Mouse (Mus musculus) cerebellum, postnatal 25 days (tissue): ENCODE data around the gene Cisd3.
"Not testable (repeated sequence)": the region's sequence is repeated elsewhere in the genome, so short reads cannot be mapped to it uniquely, and the experiment has no call there.

Experiments
- DNase-seq, 2 experiments: peaks; one replicate each; pipeline ENCODE4 v3.0.0; 2021; ENCODE audit warnings: mixed read lengths in 2 of 2

The Cisd3 gene

GRCm38 (mm10) chr11:97714356-97714755 is 28.7 kb downstream of the Cisd3 start:
- DNase-seq = no peak

- DNase-seq = peak in 1 of 2 experiments; percentile 35
These were observed 29.4 kb downstream of the Cisd3 start for GRCm38 (mm10) chr11:97714784-97715760.

GRCm38 (mm10) chr11:97716021-97716420 is 30.4 kb downstream of the Cisd3 start:
- no peak for DNase-seq

- DNase-seq = no peak
These were observed 32.0 kb downstream of the Cisd3 start for GRCm38 (mm10) chr11:97717369-97718280.

GRCm38 (mm10) chr11:97718281-97718860 is 32.7 kb downstream of the Cisd3 start:
- no peak for DNase-seq

GRCm38 (mm10) chr11:97719041-97719440 is 33.4 kb downstream of the Cisd3 start:
- no peak for DNase-seq

GRCm38 (mm10) chr11:97721338-97721737 is 35.7 kb downstream of the Cisd3 start:
- DNase-seq = no peak

GRCm38 (mm10) chr11:97723709-97724108 is 38.1 kb downstream of the Cisd3 start:
- no peak for DNase-seq

GRCm38 (mm10) chr11:97728311-97728710 is 42.7 kb downstream of the Cisd3 start:
- no peak for DNase-seq

GRCm38 (mm10) chr11:97728730-97729129 is 43.1 kb downstream of the Cisd3 start:
- no peak for DNase-seq

- no peak for DNase-seq
These were observed 48.1 kb downstream of the Cisd3 start for GRCm38 (mm10) chr11:97733689-97734088.

GRCm38 (mm10) chr11:97734810-97735209 is 49.2 kb downstream of the Cisd3 start:
- not testable (repeated sequence) for DNase-seq

- DNase-seq = no peak
These were observed 51.0 kb downstream of the Cisd3 start for GRCm38 (mm10) chr11:97736645-97737044.

GRCm38 (mm10) chr11:97737600-97737999 is 52.0 kb downstream of the Cisd3 start:
- DNase-seq = no peak
